Mouse (Mus musculus): ENCODE results near the gene Gsg1l2.

The Gsg1l2 gene

GRCm38 (mm10) chr11:67819604-67820003, 45.2 kb downstream of the Gsg1l2 start:
- DNase-seq (ENCODE audit: low spot score in 2 of 2): no peak

DNA sequence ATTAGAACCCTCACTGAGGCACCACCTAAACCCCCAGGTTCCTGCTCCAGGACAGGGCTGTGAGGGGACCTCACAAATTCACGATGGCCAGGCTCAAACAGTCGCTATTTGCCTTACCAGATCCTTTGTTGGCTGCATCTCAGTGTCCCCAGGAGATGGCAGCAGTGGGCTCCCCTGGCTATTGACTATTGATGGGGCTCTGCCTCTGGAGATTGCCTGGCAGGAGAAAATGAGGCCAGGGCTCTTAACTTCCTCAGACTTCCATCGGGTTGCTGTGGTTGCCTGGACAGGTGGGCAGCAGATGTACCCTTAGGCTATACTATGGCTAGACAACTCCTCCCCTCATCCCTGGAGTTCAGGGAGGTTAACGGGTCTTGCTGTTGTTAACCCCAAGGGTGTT, 45.8 kb downstream of the Gsg1l2 start:
- peak in 1 of 2 experiments; percentile 20 for DNase-seq (ENCODE audit: low spot score in 2 of 2)

- no peak for DNase-seq (ENCODE audit: low spot score in 2 of 2)
Measured at GRCm38 (mm10) chr11:67821560-67821959, 47.2 kb downstream of the Gsg1l2 start.

- no peak for DNase-seq (ENCODE audit: low spot score in 2 of 2)
Measured at GRCm38 (mm10) chr11:67828360-67829059, 54.1 kb downstream of the Gsg1l2 start.

DNA sequence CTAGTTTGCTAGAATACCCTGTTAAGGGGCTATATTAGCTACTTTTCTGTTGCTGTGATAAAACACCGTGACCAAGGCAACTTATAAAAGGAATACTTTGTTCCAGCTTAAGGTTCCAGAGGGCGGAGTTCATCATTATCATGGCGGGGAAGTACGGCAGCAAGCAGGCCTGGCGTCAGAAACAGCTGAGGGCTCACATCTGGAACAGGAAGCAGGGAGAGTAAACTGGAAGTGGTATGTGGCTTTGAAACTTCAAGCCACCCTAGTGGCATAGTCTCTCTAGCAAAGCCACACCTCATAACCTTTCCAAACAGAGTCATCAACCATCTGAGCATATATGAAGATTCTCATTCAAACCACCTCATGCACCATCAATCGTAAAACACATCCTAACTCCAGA, 55.1 kb downstream of the Gsg1l2 start:
- DNase-seq (ENCODE audit: low spot score in 2 of 2): no peak

DNA sequence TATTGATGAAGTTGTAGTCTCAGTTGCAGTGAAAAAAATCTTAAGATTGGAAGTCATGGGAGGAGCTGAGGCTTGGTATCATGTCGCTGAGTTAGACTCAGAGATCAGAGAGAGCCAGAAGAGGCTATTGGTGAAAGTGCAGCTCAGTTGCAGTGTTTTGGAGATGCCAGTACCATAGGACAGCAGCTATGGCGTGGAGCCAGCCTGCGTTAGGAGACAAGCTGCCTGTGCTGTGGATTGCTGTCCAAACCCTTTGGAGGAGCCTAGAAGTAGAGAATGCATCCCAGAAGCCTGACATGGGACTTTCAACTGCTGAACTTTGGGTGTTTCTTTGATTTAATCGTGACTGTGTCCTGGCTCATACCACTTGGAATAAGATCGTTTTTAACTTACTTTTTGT, 57.4 kb downstream of the Gsg1l2 start:
- no peak for DNase-seq (ENCODE audit: low spot score in 2 of 2)

DNA sequence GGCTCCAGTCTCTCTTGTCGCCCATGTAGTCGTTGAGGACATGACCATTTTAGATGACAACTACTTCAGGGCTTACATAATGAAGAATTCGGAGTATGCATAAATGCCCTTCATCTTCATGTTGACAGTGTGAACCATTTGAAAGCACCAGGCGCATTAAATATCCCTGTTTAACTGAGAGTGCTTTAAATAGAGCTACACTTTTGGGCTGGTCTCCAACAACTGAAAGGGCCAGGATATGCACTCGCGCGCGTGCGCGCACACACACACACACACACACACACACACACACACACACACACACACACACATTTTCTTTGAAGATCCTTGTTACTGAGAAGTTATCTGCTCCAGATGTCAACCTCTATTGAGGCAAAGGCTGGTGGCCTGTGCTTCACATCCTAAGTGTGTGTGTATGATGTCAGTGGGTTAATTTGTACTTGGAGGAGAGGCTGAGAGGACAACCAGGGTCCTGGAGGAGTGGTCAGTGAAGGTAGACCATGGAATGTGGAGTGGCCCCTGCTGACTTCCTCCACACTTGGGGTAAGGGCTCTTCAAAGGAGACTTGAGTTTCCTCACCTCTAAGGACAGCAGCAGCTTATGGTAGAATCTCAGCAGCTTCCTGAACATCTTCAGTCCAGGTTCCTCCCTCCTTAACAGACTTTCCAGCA, 61.1 kb downstream of the Gsg1l2 start:
- no peak for DNase-seq (ENCODE audit: low spot score in 2 of 2)
